Mouse (Mus musculus) forebrain, embryonic 16.5 days (tissue): Measurements from ENCODE around the gene Samd4. TPM values are rescaled to one million over a fixed set of nuclear protein-coding genes. Genes with fewer than 3 reads are reported as not detected.

Source experiments
- ATAC-seq: fragments of 200-750 bp; cut with Nextera tagmentation; 2 replicates; pipeline ENCODE4 v1.8.0; 2017; ENCODE audit warnings: mild to moderate bottlenecking, moderate library complexity
- H3K27ac ChIP-seq: fragments of 300-500 bp; sonication (generic); 2 replicates; pipeline ENCODE4 v1.5.1; 2014; ENCODE audit warnings: low read length, control low read depth
- H3K27me3 ChIP-seq: fragments of 300-500 bp; sonication (generic); replicated peaks from 2 replicates; pipeline ENCODE4 v1.6.1; 2014; ENCODE audit warnings: low read length; ENCODE audit not compliant: control insufficient read depth, insufficient read depth
- H3K36me3 ChIP-seq: fragments of 300-500 bp; sonication (generic); 2 replicates; pipeline ENCODE4 v1.6.1; 2014; ENCODE audit not compliant: control insufficient read depth, insufficient read depth
- H3K4me1 ChIP-seq: fragments of 300-500 bp; sonication (generic); replicated peaks from 2 replicates; pipeline ENCODE4 v1.6.1; 2014; ENCODE audit warnings: low read length; ENCODE audit not compliant: control insufficient read depth, insufficient read depth
- H3K4me2 ChIP-seq: fragments of 300-500 bp; sonication (generic); 2 replicates; pipeline ENCODE4 v1.6.1; 2014; ENCODE audit warnings: mild to moderate bottlenecking, low read length, control low read depth
- H3K4me3 ChIP-seq: fragments of 300-500 bp; sonication (generic); replicated peaks from 2 replicates; pipeline ENCODE4 v1.5.1; 2014; ENCODE audit warnings: mild to moderate bottlenecking, low read length, control low read depth
- H3K9ac ChIP-seq: fragments of 300-500 bp; sonication (generic); replicated peaks from 2 replicates; pipeline ENCODE4 v1.6.1; 2014; ENCODE audit warnings: low read depth, low read length, control low read depth
- H3K9me3 ChIP-seq: fragments of 300-500 bp; sonication (generic); 2 replicates; pipeline ENCODE4 v1.6.1; 2016; ENCODE audit warnings: low read length; ENCODE audit not compliant: control insufficient read depth
- WGBS: fragments of 180-500 bp; shearing (Covaris S2); extraction: QIAGEN DNeasy Blood & Tissue Kit; methylation state at CpG from one replicate; pipeline ENCODE4 v1.1.7; 2014; 5-methylcytosine and 5-hydroxymethylcytosine counted together
- polyA plus RNA-seq: library from polyadenylated mRNA; unstranded; fragments of >200 nt; fragmentation: Nextera tagmentation; extraction: Ambion mirVana; gene quantifications from 2 replicates; pipeline ENCODE4 v1.2.1, GENCODE M21; 2015

Samd4 gene
- polyA plus RNA-seq, 1 experiment from 2014 or later, result 6.6 TPM

GRCm38 (mm10) chr14:46959831-46960230, 77.2 kb downstream of the Samd4 start:
- H3K9me3 ChIP-seq, result no peaks in the 10 kb centered on the region
- no peak overlapping the region for H3K9ac ChIP-seq
- H3K4me1 ChIP-seq, result no peaks in the 10 kb centered on the region
- WGBS, result 93% methylated on average over 2 of the region's 2 CpGs
- no peak for ATAC-seq
- no peak overlapping the region for H3K4me2 ChIP-seq
- no peak overlapping the region for H3K4me3 ChIP-seq
- no peaks in the 10 kb centered on the region for H3K27me3 ChIP-seq
- no peaks in the 10 kb centered on the region for H3K36me3 ChIP-seq
- H3K27ac ChIP-seq, result no peak overlapping the region

DNA sequence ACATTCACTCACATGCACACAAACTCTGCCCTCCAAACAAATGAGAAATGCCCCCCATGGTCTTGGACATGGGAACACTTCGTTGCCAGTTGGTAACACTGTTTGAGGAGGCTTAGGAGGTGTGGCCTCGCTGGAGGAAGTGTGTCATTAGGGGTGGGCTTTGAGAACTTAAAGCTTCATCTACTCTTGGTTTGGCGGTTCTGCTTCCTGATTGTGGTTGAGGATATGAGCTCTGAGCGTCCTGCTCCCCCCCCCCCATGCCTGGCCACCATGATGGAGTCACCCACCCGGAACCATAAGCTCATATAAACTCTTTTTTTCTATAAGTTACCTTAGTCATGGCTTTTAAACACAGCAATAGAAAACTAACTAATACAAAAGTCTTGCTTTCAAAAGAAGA, 80.2 kb downstream of the Samd4 start:
- no peaks in the 10 kb centered on the region for H3K4me1 ChIP-seq
- H3K4me3 ChIP-seq, result no peak overlapping the region
- H3K9me3 ChIP-seq, result no peaks in the 10 kb centered on the region
- H3K27me3 ChIP-seq, result no peaks in the 10 kb centered on the region
- WGBS, result 88% methylated on average over 5 of the region's 5 CpGs
- no peak overlapping the region for H3K4me2 ChIP-seq
- no peak overlapping the region for H3K9ac ChIP-seq
- no peak for ATAC-seq
- no peaks in the 10 kb centered on the region for H3K36me3 ChIP-seq
- H3K27ac ChIP-seq, result no peak overlapping the region

GRCm38 (mm10) chr14:46964074-46964872, 81.6 kb downstream of the Samd4 start:
- H3K9me3 ChIP-seq, result no peaks in the 10 kb centered on the region
- ATAC-seq, result no peak
- no peak overlapping the region for H3K27ac ChIP-seq
- H3K9ac ChIP-seq, result no peak overlapping the region
- 90% methylated on average over 2 of the region's 2 CpGs for WGBS
- H3K36me3 ChIP-seq, result no peaks in the 10 kb centered on the region
- H3K4me3 ChIP-seq, result no peak overlapping the region
- H3K4me2 ChIP-seq, result no peak overlapping the region
- no peaks in the 10 kb centered on the region for H3K27me3 ChIP-seq
- H3K4me1 ChIP-seq, result no peaks in the 10 kb centered on the region

DNA sequence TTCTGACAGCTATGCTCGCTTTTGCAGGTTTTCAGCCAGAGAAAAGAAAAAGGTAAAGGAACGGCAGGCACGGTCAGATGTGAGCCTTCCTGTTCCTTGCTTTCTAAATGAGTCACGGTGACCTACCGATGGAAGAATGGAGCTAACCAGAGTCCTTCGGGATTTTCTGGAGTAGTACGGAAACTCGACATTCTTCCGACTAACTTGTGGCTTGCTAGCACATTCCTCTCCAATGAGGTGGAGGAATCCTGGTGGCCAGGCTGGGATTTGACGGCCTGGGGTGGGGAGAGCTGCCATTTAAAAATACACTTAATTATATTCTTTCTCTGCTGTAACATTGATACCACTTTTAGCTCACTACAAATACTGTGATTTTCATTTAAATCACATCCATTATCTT, 83.6 kb downstream of the Samd4 start:
- no peak for ATAC-seq

GRCm38 (mm10) chr14:46968046-46968445, 85.4 kb downstream of the Samd4 start:
- no peaks in the 10 kb centered on the region for H3K9me3 ChIP-seq
- H3K4me1 ChIP-seq, result peaks cover 2% of the 10 kb centered on the region; the same call in 1 of the 2 replicates
- no peak overlapping the region for H3K9ac ChIP-seq
- H3K36me3 ChIP-seq, result no peaks in the 10 kb centered on the region
- no peak overlapping the region for H3K27ac ChIP-seq
- whole genome bisulfite sequencing, result 76% methylated on average over 11 of the region's 11 CpGs
- H3K4me2 ChIP-seq, result no peak overlapping the region
- no peak overlapping the region for H3K4me3 ChIP-seq
- no peak for ATAC-seq
- no peaks in the 10 kb centered on the region for H3K27me3 ChIP-seq

More for the DNA sequence above, 83.6 kb downstream of the Samd4 start:
- no peaks in the 10 kb centered on the region for H3K27me3 ChIP-seq
- H3K4me3 ChIP-seq, result no peak overlapping the region
- H3K27ac ChIP-seq, result no peak overlapping the region
- 72% methylated on average over 10 of the region's 10 CpGs for WGBS
- peaks cover 2% of the 10 kb centered on the region; the same call in 1 of the 2 replicates for H3K4me1 ChIP-seq
- no peak overlapping the region for H3K4me2 ChIP-seq
- no peaks in the 10 kb centered on the region for H3K9me3 ChIP-seq
- no peak overlapping the region for H3K9ac ChIP-seq
- no peaks in the 10 kb centered on the region for H3K36me3 ChIP-seq

DNA sequence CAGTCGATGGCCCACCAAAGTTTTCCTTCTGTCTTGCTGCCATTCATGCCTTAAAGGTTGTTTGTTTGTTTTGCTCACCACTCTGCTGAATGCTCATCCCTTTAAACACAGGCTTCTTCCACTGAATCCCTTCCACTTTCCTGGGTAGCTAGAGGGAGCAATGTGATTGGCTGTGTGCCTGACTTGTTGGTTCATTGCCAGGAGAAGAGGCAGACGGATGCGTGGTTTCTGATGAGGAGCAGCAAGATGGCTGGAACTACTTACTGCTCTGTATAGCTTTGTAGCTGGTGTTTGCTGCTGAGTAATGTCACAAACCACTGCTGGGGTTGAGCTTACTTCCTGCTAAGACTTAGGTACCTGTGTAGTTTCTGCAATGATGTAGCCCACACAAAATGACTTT, 88.0 kb downstream of the Samd4 start:
- ATAC-seq, result peak; percentile 58; the same call in 1 of the 2 replicates
- Histone ChIP-seq H3K9me3 (no peaks in the 10 kb centered on the region), H3K27ac (no peak overlapping the region), H3K4me2 (no peak overlapping the region), H3K27me3 (no peaks in the 10 kb centered on the region), H3K4me1 (peaks cover 2% of the 10 kb centered on the region; the same call in 1 of the 2 replicates), H3K9ac (no peak overlapping the region), H3K4me3 (no peak overlapping the region), H3K36me3 (no peaks in the 10 kb centered on the region)
- WGBS, result 34% methylated on average over 3 of the region's 3 CpGs

- H3K9ac ChIP-seq, result no peak overlapping the region
- no peak overlapping the region for H3K4me3 ChIP-seq
- no peak for ATAC-seq
- H3K27ac ChIP-seq, result no peak overlapping the region
- H3K4me2 ChIP-seq, result no peak overlapping the region
- H3K36me3 ChIP-seq, result no peaks in the 10 kb centered on the region
- 94% methylated on average over 2 of the region's 2 CpGs for WGBS
- H3K27me3 ChIP-seq, result no peaks in the 10 kb centered on the region
- peaks cover 2% of the 10 kb centered on the region; the same call in 1 of the 2 replicates for H3K4me1 ChIP-seq
- no peaks in the 10 kb centered on the region for H3K9me3 ChIP-seq
Measured at GRCm38 (mm10) chr14:46971802-46972201, 89.1 kb downstream of the Samd4 start.

- H3K4me3 ChIP-seq, result no peak overlapping the region
- peaks cover 2% of the 10 kb centered on the region; the same call in 1 of the 2 replicates for H3K4me1 ChIP-seq
- WGBS, result 83% methylated on average over 9 of the region's 9 CpGs
- H3K9me3 ChIP-seq, result no peaks in the 10 kb centered on the region
- H3K36me3 ChIP-seq, result no peaks in the 10 kb centered on the region
- ATAC-seq, result no peak
- H3K27me3 ChIP-seq, result no peaks in the 10 kb centered on the region
- H3K4me2 ChIP-seq, result no peak overlapping the region
- no peak overlapping the region for H3K9ac ChIP-seq
- H3K27ac ChIP-seq, result no peak overlapping the region
Measured at GRCm38 (mm10) chr14:46974874-46975273, 92.2 kb downstream of the Samd4 start.

DNA sequence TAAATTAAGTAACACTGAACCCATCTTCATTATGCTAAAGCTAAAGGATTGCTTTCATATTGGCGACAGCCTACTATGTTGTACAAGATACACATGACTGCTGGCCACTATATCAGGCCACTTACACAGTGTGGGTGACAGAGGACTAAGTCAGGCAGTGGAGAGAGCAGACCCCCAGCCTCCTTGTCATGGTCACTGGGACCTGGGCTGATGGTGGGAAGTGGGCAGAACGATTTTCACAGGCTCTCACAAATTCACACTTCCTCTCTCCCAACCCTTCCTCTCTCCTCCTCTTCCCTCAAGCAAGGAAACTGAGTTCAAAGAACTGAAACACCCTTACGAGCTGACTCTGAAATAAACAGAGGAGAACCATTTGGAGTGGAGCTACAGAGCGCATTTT, 93.3 kb downstream of the Samd4 start:
- 96% methylated on average over 4 of the region's 4 CpGs for WGBS
- no peak for ATAC-seq

More for the DNA sequence above, 93.3 kb downstream of the Samd4 start:
- Histone ChIP-seq H3K9me3 (no peaks in the 10 kb centered on the region), H3K9ac (no peak overlapping the region), H3K4me1 (no peaks in the 10 kb centered on the region; the same call in 1 of the 2 replicates), H3K36me3 (no peaks in the 10 kb centered on the region), H3K27ac (no peak overlapping the region), H3K27me3 (no peaks in the 10 kb centered on the region), H3K4me2 (no peak overlapping the region), H3K4me3 (no peak overlapping the region)
